Mouse (Mus musculus): Measurements from ENCODE around the gene Vapb. TPM values are rescaled to one million over a fixed set of nuclear protein-coding genes. Genes with fewer than 3 reads are reported as not detected.

The Vapb gene
- 19.9 and 20.8 TPM in 2 replicates for polyA plus RNA-seq (2012; ENCODE audit: low replicate concordance)

GRCm38 (mm10) chr2:173737222-173737989 lies at the start of gene Vapb:
Gene Vapb, plus strand, starts transcription at chr2:173737511.

DNA sequence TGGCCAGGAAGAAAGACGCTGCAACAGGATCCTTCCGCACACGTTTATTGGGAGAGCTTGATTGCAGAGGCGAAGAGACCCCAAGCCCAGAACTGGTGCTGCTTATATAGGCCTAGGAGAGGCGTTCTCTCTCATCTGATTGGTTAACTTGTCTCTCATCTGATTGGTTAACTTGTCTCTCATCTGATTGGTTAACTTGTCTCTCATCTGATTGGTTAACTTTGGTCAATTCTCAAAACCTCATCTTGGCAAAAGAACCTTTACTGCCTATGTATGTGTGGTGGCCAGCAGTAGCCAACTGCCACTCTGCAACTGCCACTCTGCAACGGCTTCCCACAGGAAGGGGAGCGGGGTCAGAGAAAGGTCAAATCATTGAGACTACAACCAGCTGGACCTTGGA lies 18.2 kb upstream of the Vapb start, which contains the start of gene 1700010B08Rik:
Gene 1700010B08Rik (plus strand): TSS at position 301 of the 400 bp plus-strand sequence.

Other genes with a start within 250 kb of the Vapb start
- not detected in 2 replicates for gene 1700021F07Rik, start 214.9 kb upstream of the Vapb start, polyA plus RNA-seq (2012; ENCODE audit: low replicate concordance)
- gene Ankrd60, start 159.1 kb upstream of the Vapb start, polyA plus RNA-seq (2012; ENCODE audit: low replicate concordance), result not detected in 2 replicates
- 14.0 and 40.5 TPM in 2 replicates for gene Rab22a, start 77.8 kb upstream of the Vapb start, polyA plus RNA-seq (2012; ENCODE audit: low replicate concordance)
- gene 1700010B08Rik, start 18.1 kb upstream of the Vapb start, polyA plus RNA-seq (2012; ENCODE audit: low replicate concordance), result not detected in 2 replicates